Mouse (Mus musculus): ENCODE measurements at regions not wholly inside any gene's neighbourhood (a gene's known extent, or its start where the extent isn't known, plus 50 kb on each side); places are given as distances from the start of the nearest gene placed in this dataset.
"Not testable (repeated sequence)": the region's sequence is repeated elsewhere in the genome, so short reads cannot be mapped to it uniquely, and the experiment has no call there.

DNA sequence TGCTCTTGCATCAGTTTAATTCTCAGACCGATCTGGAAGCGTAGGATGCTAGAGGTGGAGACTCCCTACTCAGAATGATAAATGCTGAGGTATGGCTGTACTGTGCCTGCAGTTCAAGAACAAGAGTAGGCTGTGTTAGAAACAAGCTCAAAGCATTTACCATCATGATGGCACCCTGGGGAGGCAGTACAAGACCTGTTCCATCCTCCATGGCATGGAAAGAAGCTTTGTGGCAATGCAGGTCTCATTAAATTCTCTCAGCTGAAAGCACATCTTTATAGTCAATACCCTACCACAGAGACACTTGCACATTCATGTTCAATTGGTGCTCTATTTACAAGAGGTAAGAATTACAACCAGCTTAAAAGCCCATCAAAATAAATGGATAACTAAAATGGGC is 209.5 kb downstream of the Tbl1xr1 start:
- no peak for DNase-seq

DNA sequence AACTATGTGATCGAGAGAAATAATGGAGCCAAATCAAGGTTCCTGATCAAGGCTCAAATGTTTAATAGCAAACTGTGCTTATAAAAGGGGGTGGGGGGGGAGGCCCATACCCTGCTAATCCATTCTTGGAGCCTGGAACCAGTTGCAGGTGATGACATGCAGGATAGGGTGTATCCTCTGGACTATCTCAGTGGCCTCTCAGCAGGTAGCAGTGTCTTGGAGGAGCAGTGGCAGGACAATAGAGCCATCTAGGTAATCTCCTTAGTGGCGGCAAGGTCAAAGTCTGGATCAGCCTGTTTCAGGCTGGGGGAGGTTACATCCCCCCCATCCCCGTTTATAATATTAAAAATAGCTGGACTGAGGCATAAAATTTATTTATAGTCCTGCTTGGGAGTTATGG is 217.0 kb downstream of the Tbl1xr1 start:
- no peak for DNase-seq

DNA sequence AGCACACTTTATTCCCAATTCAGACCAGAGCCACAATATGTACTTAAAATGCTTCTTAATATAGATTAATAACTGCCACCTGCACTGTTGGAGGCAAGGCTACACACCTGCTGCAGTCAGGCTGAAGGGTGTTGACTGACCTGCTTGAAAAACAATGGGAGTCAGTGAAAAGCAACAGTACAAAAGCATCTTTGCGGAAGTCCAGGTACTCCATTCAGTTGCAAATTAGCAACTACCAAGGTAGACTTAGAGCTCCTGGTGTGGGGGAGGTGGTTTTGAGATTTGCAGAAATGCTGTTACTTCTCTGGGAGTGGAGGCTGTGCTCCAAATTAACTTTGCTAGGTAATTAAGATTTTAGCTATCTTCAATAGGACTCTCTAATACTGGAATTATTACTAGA is 217.6 kb downstream of the Tbl1xr1 start:
- DNase-seq: not testable (repeated sequence)

DNA sequence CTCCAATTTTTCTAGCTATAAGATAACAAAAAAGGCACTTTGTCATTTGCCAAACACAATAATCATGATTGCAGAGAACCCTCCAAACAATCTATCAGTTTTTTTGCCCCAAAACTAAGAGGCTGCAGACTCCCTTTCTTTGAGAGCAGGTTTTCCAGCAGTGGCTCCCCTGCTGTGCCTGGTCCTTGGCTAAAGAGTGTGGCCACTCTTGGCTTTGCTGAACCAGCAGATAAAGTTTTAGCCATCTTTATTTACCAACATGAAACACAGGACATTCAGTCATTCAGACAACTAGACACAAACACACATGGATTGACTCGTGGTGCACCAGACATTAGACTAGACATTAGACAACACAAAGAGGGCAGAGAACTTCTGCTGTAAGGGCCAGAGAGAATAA is 220.5 kb downstream of the Tbl1xr1 start:
- not testable (repeated sequence) for DNase-seq

DNA sequence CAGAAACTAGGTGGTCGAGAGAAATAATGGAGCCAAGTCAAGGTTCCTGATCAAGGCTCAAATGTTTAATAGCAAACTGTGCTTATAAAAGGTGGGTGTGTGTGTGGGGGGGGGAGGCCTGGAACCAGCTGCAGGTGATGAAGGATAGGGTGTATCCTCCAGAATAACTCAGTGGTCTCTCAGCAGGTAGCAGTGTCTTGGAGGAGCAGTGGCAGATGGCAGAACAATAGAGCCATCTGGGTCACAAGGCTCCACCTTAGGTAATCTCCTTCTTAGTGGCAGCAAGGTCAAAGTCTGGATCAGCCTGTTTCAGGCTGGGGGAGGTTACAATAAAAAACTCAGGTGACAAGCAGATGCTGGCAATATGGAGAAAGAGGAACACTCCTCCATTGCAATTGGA is 221.4 kb downstream of the Tbl1xr1 start:
- not testable (repeated sequence) for DNase-seq

DNA sequence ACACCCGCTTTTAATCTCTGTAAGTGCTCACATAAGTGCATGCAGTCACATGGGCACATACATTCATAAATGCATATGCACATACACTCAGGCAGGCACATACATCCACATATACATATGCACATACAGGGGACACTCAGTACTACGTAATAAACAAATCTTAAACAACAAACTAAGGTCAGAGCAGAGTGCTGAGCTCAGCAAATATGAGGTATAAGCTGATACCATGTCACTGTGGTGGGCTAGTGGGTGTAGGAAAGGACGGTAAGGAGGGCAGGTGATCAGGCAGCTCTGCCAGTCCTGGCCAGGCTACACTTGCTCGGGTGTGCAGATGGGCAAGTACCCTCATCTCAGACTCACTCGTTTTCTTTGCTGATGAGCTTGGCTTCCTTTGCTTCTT is 224.1 kb downstream of the Tbl1xr1 start:
- DNase-seq: no peak

DNA sequence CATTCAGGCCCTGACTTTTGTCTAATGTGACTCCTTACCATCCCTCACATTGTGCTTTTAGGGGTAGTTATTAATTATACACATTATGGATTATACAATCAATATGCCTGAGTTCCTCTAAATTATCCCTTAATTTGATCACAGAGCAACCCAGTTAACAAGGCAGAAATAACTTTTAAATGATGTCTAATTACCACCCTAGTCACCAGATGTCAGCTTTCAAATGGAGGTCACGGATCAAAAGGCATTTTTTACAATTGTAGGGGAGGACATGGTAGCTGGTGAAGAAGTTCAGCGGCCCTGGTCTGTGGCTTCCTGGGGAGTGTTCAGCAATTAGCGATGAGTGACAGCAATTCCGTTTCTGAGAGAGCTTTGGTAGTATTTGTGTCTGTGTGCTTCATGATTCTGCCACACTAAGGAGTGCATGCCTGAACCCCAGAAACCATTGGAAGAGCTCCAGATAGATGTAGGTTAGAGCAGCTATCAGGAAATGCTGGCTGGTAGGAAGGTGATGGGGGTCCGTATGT is 225.6 kb downstream of the Tbl1xr1 start:
- DNase-seq: no peak

DNA sequence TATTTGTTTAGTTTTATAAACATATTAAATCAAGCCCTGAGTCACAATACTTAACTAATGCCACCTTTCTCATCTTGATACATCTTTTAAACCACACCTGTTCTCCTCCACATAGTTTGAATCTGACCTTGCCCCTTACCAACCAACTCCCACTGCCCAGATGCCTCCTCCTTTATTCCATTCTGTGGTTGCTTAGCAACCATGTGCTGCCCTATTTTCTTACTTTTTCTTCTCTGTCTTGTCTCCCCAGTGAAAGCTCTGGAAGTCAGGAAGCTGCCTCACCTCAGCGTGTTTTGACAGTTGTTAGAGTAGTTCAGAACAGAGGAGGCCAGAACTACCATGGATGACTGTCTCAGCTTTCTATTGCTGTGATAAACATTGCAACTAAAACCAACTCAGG is 227.7 kb downstream of the Tbl1xr1 start:
- no peak for DNase-seq

DNA sequence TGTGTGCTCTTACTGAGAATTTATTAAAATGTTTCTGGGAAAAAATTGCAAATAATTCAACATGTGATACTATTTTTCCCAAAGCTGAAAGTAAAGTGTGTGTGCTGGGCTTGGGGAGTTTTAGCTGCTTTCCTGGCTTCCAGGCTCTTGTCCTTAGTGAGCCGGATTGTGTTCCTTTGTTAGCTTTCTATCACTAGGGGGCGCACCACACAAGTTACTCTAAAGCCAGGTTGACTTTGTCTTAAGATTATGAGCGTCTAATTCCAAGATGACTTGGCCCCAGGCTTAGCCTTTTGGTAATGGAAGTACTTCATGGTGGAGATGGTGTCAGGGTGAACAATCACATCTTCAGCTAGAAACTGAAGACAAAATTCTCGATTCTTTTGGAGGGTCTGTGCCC is 230.2 kb downstream of the Tbl1xr1 start:
- DNase-seq: no peak

DNA sequence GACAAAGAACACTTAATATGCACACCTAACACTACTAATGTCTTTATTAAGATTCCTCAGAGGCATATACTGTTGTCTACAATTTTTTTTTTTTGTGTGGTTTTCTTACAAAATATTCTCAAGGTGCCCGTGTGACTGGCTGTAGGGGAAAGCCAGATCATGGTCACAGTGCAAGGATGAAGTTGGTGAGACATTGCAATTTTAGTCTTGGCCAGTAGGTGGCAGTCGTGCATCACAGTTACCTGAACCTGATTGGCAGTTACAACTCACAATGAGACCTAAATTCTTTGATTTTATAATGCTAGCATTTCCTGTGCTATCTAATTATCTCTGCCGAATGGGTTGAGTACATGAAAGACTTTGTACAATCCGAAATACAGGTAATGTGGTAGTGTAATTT is 232.5 kb downstream of the Tbl1xr1 start:
- DNase-seq: peak; percentile 5 to 12

DNA sequence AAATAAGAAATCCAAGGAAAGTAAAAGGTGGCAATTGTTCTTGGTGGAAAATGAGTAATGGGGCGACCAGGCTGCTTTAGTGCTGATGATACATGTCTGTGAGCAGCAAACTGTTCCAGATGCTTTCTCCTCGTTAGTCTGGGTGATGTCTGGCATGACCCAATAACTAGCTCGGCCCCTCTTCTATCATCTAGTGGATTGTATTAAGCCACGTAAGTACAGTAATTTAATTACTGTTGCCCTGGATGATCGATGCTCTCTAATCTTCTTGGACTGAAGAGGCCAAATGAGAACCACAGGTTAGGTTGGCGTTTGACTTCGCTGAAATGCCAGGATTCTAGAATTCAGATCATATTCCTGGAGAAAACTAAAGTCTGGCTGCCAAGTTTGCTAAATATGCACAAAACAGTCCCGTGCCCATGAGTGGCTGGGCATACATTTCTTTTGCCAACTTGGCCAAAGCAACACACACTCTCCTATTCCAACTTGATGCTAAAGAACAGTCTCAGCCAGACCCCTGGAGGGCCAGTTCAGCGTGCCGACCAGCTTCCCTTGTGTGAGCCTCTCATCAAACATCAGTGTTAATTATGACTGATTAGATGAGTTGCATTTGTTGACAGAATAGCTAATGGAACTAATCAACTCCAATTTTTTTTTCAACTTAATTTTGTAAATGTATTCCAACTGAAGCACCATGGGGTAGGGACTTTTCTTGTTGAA is 240.2 kb downstream of the Tbl1xr1 start:
- DNase-seq: no peak

DNA sequence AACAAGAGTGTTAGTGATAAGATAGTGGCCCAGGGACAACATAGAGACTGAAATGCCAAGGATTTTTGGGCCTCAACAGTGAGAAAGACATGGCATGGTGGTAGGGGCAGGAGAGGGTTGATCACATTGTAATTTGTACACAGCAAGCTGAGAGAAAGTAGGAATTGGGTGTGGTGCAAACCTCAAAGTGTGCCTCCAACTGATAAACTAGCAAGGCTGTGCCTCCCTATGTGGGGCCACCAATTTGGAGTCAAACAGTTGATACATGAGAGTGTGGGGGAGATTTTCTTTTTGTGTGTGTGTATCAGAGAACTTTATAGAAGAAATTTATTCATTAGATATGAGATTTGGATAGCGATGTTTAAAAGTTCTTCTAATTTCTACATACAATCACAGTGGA is 244.0 kb downstream of the Tbl1xr1 start:
- DNase-seq: not testable (repeated sequence)

DNA sequence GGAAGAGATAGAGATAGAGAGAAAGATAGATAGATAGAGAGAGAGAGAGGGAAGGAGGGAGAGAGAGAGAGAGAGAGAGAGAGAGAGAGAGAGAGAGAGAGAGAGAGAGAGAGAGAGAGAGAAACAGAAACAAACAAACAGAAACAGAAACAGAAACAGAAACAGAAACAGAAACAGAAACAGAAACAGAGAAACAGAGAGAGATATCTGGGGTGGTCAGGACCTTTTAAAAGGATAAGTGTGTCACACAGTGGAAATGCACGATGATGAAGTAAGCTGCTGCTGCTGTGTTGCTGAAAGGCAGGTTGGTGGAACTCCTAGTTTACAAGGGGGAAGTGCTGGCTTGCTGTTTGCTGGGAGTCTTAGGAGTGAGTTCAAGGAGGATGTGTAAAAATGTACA is 254.8 kb downstream of the Tbl1xr1 start:
- DNase-seq: no peak
